Mouse (Mus musculus) cerebellum, adult 9-11 months (tissue): ENCODE data around the gene Ssbp4.

ENCODE experiments used
- DNase-seq: peaks from one replicate; pipeline ENCODE4 v3.0.0; 2022

Gene Ssbp4

GRCm38 (mm10) chr8:70608749-70609367 is at the start of gene Ssbp4:
TSS of gene Ssbp4 (minus strand) at chr8:70608872.
- DNase-seq, result peak; percentile 52

DNA sequence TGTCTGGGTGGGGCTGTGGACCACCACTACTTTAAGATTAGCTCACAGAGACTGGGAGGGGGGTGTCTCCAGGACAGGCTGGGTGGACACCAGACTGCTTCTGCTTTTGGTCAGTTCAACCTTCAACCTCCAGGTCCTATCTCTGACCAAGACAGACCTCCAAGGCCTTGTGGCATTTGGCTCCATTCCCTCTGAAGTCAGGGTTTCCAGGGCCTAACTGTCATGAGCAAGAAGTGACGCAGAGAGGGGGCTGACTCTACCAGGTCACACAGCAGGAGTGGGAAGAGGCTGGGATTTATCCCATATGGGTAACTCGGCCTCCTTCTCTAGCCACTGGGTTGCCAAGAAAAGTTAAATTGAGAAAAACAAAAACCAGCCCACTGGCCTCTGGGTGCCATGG is 49.1 kb upstream of the Ssbp4 start:
- DNase-seq, result no peak

- DNase-seq, result no peak
These were observed 48.5 kb upstream of the Ssbp4 start for GRCm38 (mm10) chr8:70657214-70657613.

DNA sequence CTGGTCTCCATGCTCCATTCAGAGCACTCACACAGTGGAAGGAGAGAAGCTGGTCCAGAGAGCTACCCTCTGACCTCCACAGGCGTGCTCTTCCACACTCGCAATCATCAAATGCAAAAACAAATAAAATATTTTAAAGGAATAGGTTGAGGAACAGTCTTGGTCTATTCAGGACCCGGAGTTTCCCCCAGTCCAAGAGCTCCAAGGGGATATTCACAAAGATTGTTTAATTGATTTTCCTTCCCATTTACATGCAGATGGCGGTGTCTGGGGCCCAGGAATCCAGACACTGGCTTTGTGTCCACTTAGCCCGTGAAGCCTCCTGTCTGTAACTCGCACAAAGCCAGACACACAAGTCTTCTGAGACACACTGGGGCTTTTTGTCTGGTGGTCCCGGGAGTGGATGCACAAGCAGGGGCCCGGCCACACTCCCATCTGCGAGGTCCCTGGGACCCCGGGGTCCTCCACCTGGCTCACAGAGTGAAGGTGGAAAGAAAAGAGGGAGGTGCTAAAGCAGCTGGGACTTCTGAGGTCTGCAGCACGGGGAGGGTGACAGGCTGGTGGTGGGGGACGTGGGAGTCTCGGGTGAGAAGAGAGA is 47.6 kb upstream of the Ssbp4 start:
- DNase-seq, result no peak

DNA sequence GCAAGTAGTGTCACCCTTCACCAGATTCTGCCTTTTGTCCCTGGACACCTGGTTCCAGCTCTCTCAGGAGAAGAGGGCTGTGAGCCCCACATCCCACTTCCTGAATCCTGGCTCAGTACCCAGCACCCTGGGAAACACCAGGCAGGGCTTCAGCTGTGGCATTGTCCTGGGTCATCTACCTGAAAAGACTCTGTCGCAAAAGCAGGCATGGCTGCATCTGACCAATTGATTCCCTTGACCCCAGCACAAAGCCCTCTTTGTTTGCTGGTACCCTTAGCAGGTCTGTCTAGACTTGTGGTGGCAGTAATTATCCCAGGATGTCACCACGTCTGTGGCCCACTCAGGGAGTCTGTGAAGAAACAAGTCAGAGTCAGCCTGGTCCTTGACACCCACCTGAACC is 46.8 kb upstream of the Ssbp4 start:
- DNase-seq, result no peak

- no peak for DNase-seq
These were observed 45.4 kb upstream of the Ssbp4 start for GRCm38 (mm10) chr8:70654121-70654520.

DNA sequence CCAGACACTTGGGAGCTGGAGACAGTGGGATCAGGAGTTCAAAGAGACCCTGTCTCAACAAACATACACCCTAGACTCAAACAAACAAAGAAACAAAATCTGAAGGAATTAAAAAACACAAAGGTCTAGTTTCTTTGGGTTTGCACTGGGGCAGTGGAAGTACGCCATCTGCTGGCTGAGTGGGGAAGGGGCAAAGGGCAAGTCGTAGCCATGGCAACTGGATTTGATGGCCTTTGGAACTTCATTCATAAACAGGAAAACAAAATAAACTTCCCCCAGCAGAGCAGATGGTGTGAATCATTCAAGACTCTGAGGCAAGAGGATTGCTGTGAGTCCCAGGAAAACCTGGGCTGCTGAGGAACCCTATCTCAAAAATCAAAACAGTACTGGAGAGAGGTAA is 44.6 kb upstream of the Ssbp4 start:
- no peak for DNase-seq

DNA sequence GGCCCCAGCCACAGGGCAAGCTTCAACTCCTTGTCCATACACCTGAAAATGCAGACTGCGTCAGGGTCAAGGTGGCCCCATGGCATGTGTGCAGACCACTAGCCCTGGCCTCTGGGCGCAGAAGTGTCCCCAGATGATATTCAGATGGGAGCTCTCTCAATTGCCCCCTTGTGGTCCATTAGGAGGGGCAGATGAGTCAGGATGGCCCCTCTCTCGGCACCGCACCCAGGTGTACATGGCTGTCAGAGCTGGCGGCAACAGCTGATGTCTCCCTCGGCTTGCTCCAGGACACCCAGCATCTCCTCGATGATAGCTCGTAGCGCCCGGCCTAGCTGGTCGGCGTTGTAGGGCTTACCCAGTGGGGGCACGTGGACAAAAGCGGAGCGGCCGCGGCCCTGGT is 41.7 kb upstream of the Ssbp4 start:
- no peak for DNase-seq

- DNase-seq, result peak; percentile 58
These were observed 40.7 kb upstream of the Ssbp4 start for GRCm38 (mm10) chr8:70649324-70649723.

GRCm38 (mm10) chr8:70648921-70649320 is 40.2 kb upstream of the Ssbp4 start:
- no peak for DNase-seq

DNA sequence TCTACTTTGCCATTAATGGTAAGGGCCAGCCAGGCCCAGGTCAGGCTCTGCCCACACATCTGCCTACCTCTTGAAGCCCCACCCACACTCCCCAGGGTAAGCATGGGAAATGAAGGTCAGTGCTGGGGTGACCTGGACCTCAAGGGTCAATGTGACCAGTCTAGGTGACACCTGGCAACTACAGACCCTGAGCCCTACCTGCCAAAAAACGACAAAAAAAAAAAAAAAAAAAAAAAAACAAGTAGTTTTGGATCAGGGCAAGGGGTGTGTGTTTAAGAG is 39.4 kb upstream of the Ssbp4 start:
- DNase-seq, result no peak

GRCm38 (mm10) chr8:70647343-70648163 is 38.9 kb upstream of the Ssbp4 start:
- no peak for DNase-seq

- no peak for DNase-seq
These were observed 38.1 kb upstream of the Ssbp4 start for GRCm38 (mm10) chr8:70646775-70647174.

DNA sequence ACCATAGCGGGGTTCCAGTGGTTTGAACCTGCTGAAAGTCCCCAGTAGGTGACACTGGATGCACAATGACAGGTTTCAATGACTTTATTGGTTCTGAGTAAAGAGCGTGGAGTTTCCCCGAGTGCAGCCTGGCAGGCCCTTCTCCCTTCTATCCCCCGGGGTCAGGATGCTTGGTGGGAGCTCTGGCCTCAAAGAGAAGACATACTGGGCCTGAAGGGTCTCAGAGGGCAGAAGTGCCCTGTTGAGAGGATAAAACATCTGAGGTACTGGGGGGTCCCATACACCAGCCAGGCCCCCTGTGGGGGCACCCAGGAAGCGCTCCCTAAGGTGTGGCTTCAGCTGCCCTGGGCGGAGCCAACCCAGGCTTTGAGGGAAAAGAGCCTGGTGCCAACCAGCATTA is 37.7 kb upstream of the Ssbp4 start:
- DNase-seq, result no peak

DNA sequence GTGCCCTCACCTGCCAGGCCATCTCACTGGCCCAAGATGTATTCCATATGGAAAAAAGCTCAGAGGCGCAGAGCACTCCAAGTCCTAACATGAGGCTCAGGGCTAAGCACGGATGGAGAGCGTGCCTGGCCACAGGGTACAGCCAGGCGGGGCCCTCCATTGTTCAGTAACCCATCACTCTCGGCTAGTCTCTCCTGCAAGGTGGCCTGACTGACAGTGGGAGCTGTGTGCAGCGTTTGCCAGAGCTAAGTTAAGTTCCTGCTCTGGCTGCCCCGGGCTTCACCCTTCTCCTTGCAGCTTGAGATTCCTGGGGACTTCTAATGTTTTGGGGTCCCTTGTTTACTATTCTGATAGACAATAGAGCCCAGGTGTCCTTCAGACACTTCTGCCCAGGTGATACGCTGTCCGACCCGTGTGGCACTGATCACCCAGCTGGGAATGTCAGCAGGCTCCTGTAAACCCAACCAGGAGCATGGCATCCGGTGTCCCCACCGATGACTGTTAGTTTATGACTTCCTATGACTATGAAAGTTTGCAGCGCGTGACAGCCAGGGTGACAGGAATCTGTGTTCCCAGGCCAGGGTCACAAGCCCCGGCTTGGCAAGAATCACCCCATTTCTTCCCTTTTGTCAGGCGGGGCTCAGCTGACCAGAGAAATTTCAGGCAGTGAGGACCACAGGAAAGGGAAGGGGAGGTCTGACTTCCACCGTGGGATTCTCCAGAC is 37.0 kb upstream of the Ssbp4 start:
- no peak for DNase-seq

DNA sequence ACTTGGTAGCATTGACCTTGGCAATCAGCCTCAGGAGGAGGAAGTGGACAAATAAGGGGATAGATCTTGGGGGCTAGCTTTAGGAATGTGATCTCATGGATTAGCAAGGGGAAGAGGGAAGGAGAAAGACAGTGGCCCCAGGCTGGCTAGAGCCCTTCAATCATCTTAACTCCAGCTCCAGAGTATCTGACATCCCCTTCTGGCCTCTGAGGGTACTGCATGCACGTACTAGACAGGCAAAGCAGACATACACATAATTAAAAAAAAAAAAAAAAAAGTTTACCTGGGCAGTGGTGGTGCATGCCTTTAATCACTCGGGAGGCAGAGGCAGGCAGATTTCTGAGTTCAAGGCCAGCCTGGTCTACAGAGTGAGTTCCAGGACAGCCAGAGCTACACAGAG is 35.4 kb upstream of the Ssbp4 start:
- DNase-seq, result no peak

GRCm38 (mm10) chr8:70643019-70643418 is 34.3 kb upstream of the Ssbp4 start:
- DNase-seq, result no peak

- DNase-seq, result no peak
These were observed 30.1 kb upstream of the Ssbp4 start for GRCm38 (mm10) chr8:70638752-70639151.

DNA sequence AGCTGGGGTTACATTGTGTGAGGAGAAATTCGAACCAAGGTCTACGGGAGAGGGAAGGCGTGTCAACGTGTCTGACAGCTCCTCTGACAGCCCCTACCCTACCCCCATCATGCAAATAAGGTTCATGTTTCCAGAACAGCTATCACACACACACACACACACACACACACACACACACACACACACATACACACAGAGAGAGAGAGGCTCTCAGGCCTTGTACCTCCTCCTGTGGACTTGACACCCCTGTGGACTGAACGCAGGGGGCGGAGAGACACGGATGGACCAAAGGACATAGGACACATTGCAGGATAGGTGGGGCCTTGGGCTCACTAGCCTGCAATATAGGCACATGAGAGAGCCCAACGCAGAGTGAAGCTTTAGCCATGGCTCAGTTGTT is 28.2 kb upstream of the Ssbp4 start:
- no peak for DNase-seq

DNA sequence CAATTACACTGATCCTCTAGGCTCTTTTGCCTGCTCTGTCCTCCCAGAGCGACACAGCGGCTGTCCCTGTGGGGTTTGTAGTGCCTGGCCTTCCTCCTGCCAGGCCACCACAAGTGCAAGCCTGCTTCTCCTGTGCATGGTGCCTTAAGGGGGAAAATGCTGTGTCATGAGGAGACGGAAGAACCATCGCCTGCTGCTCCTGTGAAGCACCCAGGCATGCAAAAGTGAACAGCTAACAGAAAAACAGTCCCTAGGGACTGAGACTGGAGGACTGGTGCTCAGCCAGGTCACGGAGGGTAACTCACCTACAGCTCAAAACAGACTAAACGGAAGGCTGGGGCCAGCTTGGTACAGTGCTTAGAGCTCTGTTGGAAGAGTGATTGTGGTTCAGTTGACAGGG is 26.9 kb upstream of the Ssbp4 start:
- no peak for DNase-seq

GRCm38 (mm10) chr8:70634066-70634465 is 25.4 kb upstream of the Ssbp4 start:
- DNase-seq, result no peak

GRCm38 (mm10) chr8:70632346-70632892 is 23.7 kb upstream of the Ssbp4 start, which contains the start of gene Gdf15:
TSS of gene Gdf15 (minus strand) at chr8:70632456.
- no peak for DNase-seq

- DNase-seq, result no peak
These were observed 22.8 kb upstream of the Ssbp4 start for GRCm38 (mm10) chr8:70631436-70631835.
